Mouse (Mus musculus) spleen, adult 12 weeks (tissue): ENCODE measurements at regions not wholly inside any gene's neighbourhood (a gene's known extent, or its start where the extent isn't known, plus 50 kb on each side); places are given as distances from the start of the nearest gene placed in this dataset.
"Not testable (repeated sequence)": the region's sequence is repeated elsewhere in the genome, so short reads cannot be mapped to it uniquely, and the experiment has no call there.

Experiments used
- DNase-seq: peaks from one replicate; pipeline ENCODE4 v3.0.0; 2022; ENCODE audit warnings: low spot score

- DNase-seq: no peak
These were observed 163.6 kb downstream of the Ankrd50 start for GRCm38 (mm10) chr3:38320998-38321397.

- no peak for DNase-seq
These were observed 171.8 kb downstream of the Ankrd50 start for GRCm38 (mm10) chr3:38312834-38313233.

GRCm38 (mm10) chr3:38312121-38312520 is 172.5 kb downstream of the Ankrd50 start:
- DNase-seq: no peak

- no peak for DNase-seq
These were observed 184.5 kb downstream of the Ankrd50 start for GRCm38 (mm10) chr3:38299898-38300751.

GRCm38 (mm10) chr3:38299236-38299897 is 185.3 kb downstream of the Ankrd50 start:
- DNase-seq: no peak

- DNase-seq: no peak
These were observed 187.1 kb downstream of the Ankrd50 start for GRCm38 (mm10) chr3:38297499-38297898.

- no peak for DNase-seq
These were observed 195.6 kb downstream of the Ankrd50 start for GRCm38 (mm10) chr3:38289062-38289461.

- DNase-seq: no peak
These were observed 200.9 kb downstream of the Ankrd50 start for GRCm38 (mm10) chr3:38283687-38284124.

GRCm38 (mm10) chr3:38282891-38283290 is 201.8 kb downstream of the Ankrd50 start:
- DNase-seq: no peak

GRCm38 (mm10) chr3:38281683-38282082 is 203.0 kb downstream of the Ankrd50 start:
- DNase-seq: no peak

- no peak for DNase-seq
These were observed 203.8 kb downstream of the Ankrd50 start for GRCm38 (mm10) chr3:38280876-38281275.

- DNase-seq: no peak
These were observed 204.5 kb downstream of the Ankrd50 start for GRCm38 (mm10) chr3:38280105-38280504.

- DNase-seq: no peak
These were observed 207.6 kb downstream of the Ankrd50 start for GRCm38 (mm10) chr3:38276948-38277504.

- no peak for DNase-seq
These were observed 209.3 kb downstream of the Ankrd50 start for GRCm38 (mm10) chr3:38275321-38275720.

- no peak for DNase-seq
These were observed 213.9 kb downstream of the Ankrd50 start for GRCm38 (mm10) chr3:38270742-38271141.

GRCm38 (mm10) chr3:38268226-38268625 is 216.4 kb downstream of the Ankrd50 start:
- DNase-seq: no peak

- no peak for DNase-seq
These were observed 221.1 kb downstream of the Ankrd50 start for GRCm38 (mm10) chr3:38263261-38264141.

- DNase-seq: no peak
These were observed 223.1 kb downstream of the Ankrd50 start for GRCm38 (mm10) chr3:38261326-38262075.

- not testable (repeated sequence) for DNase-seq
These were observed 225.4 kb downstream of the Ankrd50 start for GRCm38 (mm10) chr3:38259223-38259622.

GRCm38 (mm10) chr3:38257843-38258290 is 226.8 kb downstream of the Ankrd50 start:
- no peak for DNase-seq
